ENCODE assay signal across 8 mouse cellular contexts in the genomic region with DNA sequence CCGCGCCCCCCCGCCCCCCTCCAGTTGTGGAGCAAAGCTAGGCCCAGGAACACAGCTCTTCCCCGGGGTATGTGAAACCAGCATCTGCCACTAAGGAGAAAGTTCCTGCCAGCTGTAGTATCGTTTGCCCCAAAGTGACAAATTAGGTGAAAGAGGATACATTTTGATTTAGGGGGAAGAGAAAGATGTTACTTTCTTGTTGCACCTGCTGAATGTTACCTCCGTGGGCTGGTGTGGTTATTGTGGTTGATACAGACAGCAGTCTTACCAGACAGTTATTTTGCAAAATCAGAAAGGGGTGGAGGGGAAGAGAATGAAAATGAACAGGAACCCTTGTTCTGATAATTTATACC. TPM values are rescaled to one million over a fixed set of nuclear protein-coding genes. Genes with fewer than 3 reads are reported as not detected.
A peak's percentile ranks its signal among the peaks of the same experiment; 100 is the strongest.
DNase-seq lines count a peak whose midpoint lies in the region; ATAC-seq lines count a peak whose summit lies in the region.

No protein-coding gene starts in this region.

- ATAC-seq in neural tube, embryonic 11.5 days (ENCODE audit: insufficient read depth, low FRiP score, low TSS enrichment) = no peak
- no peak for ATAC-seq in forebrain, embryonic 11.5 days (replicated peaks; ENCODE audit: low FRiP score)
- ATAC-seq in liver, embryonic 11.5 days (replicated peaks; ENCODE audit: low FRiP score) = no peak
- ATAC-seq in stomach, embryonic 15.5 days (ENCODE audit: insufficient read depth, low FRiP score, low read depth) = no peak
- no peak for ATAC-seq in cerebellum, adult (ENCODE audit: insufficient number of reproducible peaks, low FRiP score, low TSS enrichment)

- 9% methylated on average over 6 of the region's 6 CpGs for WGBS in neural tube, embryonic 11.5 days
- whole genome bisulfite sequencing in forebrain, embryonic 11.5 days = 7% methylated on average over 6 of the region's 6 CpGs
- 3% methylated on average over 6 of the region's 6 CpGs for WGBS in liver, embryonic 11.5 days
- WGBS in stomach, embryonic 15.5 days = 5% methylated on average over 6 of the region's 6 CpGs

- no peaks in the 10 kb centered on the region for H3K4me1 ChIP-seq in neural tube, embryonic 11.5 days (ENCODE audit: control insufficient read depth, insufficient read depth, low read length)
- no peaks in the 10 kb centered on the region for H3K4me1 ChIP-seq in forebrain, embryonic 11.5 days (replicated peaks; ENCODE audit: control insufficient read depth, insufficient read depth, low read length)
- H3K4me1 ChIP-seq in liver, embryonic 11.5 days (replicated peaks; ENCODE audit: control insufficient read depth, insufficient read depth, low read length) = peaks cover 2% of the 10 kb centered on the region
- H3K4me1 ChIP-seq in stomach, embryonic 15.5 days = no peaks in the 10 kb centered on the region

- no peaks in the 10 kb centered on the region for H3K36me3 ChIP-seq in neural tube, embryonic 11.5 days (ENCODE audit: control insufficient read depth, insufficient read depth, low read length)
- no peaks in the 10 kb centered on the region for H3K36me3 ChIP-seq in forebrain, embryonic 11.5 days (ENCODE audit: control insufficient read depth, insufficient read depth, low read length)
- H3K36me3 ChIP-seq in liver, embryonic 11.5 days (ENCODE audit: control insufficient read depth, insufficient read depth, low read length) = 0 out of 2 replicates have a peak, but pooled peaks cover 2% of the 10 kb centered on the region
- H3K36me3 ChIP-seq in stomach, embryonic 15.5 days = no peaks in the 10 kb centered on the region

- H3K9ac ChIP-seq in neural tube, embryonic 11.5 days (ENCODE audit: low read length) = peak overlapping the region; percentile 85
- H3K9ac ChIP-seq in forebrain, embryonic 11.5 days (ENCODE audit: low read length) = peak overlapping the region; percentile 80
- peak overlapping the region; percentile 66 for H3K9ac ChIP-seq in liver, embryonic 11.5 days (ENCODE audit: low read depth, low read length)
- H3K9ac ChIP-seq in stomach, embryonic 15.5 days = peak overlapping the region; percentile 67

- DNase-seq in neural tube, embryonic 11.5 days (ENCODE audit: low spot score) = no peak
- DNase-seq in neural tube, embryonic 10.5 days (ENCODE audit: extremely low spot score, low spot score) = no peak
- no peak for DNase-seq in forebrain, embryonic 11.5 days (ENCODE audit: low spot score)
- DNase-seq in liver, embryonic 11.5 days (ENCODE audit: low spot score) = no peak
- no peak for DNase-seq in ovary, adult 18-20 months (ENCODE audit: low spot score)
- DNase-seq in urinary bladder, postnatal 36 days (ENCODE audit: low spot score in 2 of 2) = no peak

- no peaks in the 10 kb centered on the region for H3K27me3 ChIP-seq in neural tube, embryonic 11.5 days (ENCODE audit: control insufficient read depth, insufficient read depth, low read length)
- H3K27me3 ChIP-seq in forebrain, embryonic 11.5 days (ENCODE audit: control insufficient read depth, insufficient read depth, low read length) = no peaks in the 10 kb centered on the region
- no peaks in the 10 kb centered on the region for H3K27me3 ChIP-seq in liver, embryonic 11.5 days (replicated peaks; ENCODE audit: control insufficient read depth, insufficient read depth, low read length)
- no peaks in the 10 kb centered on the region for H3K27me3 ChIP-seq in stomach, embryonic 15.5 days (replicated peaks)

- no peak overlapping the region; the same call in 1 of the 2 replicates for H3K27ac ChIP-seq in neural tube, embryonic 11.5 days (ENCODE audit: low read depth, low read length)
- no peak overlapping the region for H3K27ac ChIP-seq in forebrain, embryonic 11.5 days (ENCODE audit: low read depth, low read length)
- H3K27ac ChIP-seq in liver, embryonic 11.5 days (ENCODE audit: low read depth, low read length) = no peak overlapping the region
- H3K27ac ChIP-seq in stomach, embryonic 15.5 days = no peak overlapping the region

- no peaks in the 10 kb centered on the region for H3K9me3 ChIP-seq in neural tube, embryonic 11.5 days (ENCODE audit: control insufficient read depth, low read length)
- H3K9me3 ChIP-seq in forebrain, embryonic 11.5 days (ENCODE audit: control insufficient read depth, low read length) = no peaks in the 10 kb centered on the region
- H3K9me3 ChIP-seq in liver, embryonic 11.5 days (ENCODE audit: control insufficient read depth, low read length) = no peaks in the 10 kb centered on the region
- H3K9me3 ChIP-seq in stomach, embryonic 15.5 days = no peaks in the 10 kb centered on the region

- H3K4me3 ChIP-seq in neural tube, embryonic 11.5 days (ENCODE audit: low read depth, low read length) = peak overlapping the region; percentile 68
- H3K4me3 ChIP-seq in forebrain, embryonic 11.5 days (ENCODE audit: low read depth, low read length) = peak overlapping the region; percentile 56
- H3K4me3 ChIP-seq in liver, embryonic 11.5 days (ENCODE audit: low read depth, low read length) = peak overlapping the region; percentile 71
- H3K4me3 ChIP-seq in stomach, embryonic 15.5 days (replicated peaks) = peak overlapping the region; percentile 81

- H3K4me2 ChIP-seq in neural tube, embryonic 11.5 days (ENCODE audit: low read depth) = peak overlapping the region; percentile 82
- H3K4me2 ChIP-seq in forebrain, embryonic 11.5 days (ENCODE audit: low read depth, low read length, severe bottlenecking) = peak overlapping the region; percentile 77
- peak overlapping the region; percentile 98 for H3K4me2 ChIP-seq in liver, embryonic 11.5 days
- H3K4me2 ChIP-seq in stomach, embryonic 15.5 days = peak overlapping the region; percentile 88

RNA-seq across cellular contexts. Expression of a gene that starts 0.6 kb away (rescaled TPM):
- 13.6 and 17.5 TPM in 2 replicates for polyA plus RNA-seq in neural tube, embryonic 11.5 days (2014; fragmentation: Nextera tagmentation; extraction: Ambion mirVana)
- 15.2 and 15.8 TPM in 2 replicates for polyA plus RNA-seq in forebrain, embryonic 11.5 days (2014; fragmentation: Nextera tagmentation; extraction: Ambion mirVana)
- polyA plus RNA-seq in liver, embryonic 11.5 days (2014; fragmentation: Nextera tagmentation; extraction: Ambion mirVana) = 8.1 and 8.3 TPM in 2 replicates
- 28.6 and 29.7 TPM in 2 replicates for polyA plus RNA-seq in stomach, embryonic 15.5 days (2015; fragmentation: Nextera tagmentation; extraction: Ambion mirVana)
